Mouse (Mus musculus): Measurements from ENCODE around the gene Mutyh.

Mutyh gene

GRCm38 (mm10) chr4:116807197-116808129, at the start of gene Mutyh, which contains the start of gene Toe1:
Mutyh (plus strand) TSS chr4:116807723.
Toe1 (minus strand) TSS chr4:116807640.
- CTCF ChIA-PET: interaction anchor here (0.7 to 1.3 kb wide), 3 partner anchors 21 to 346 kb away, joined by 3 to 4 read pairs (median 3); no protein-coding TSS in a partner anchor

- CTCF ChIA-PET: no interaction called here
Observed at GRCm38 (mm10) chr4:116761914-116762313, 45.6 kb upstream of the Mutyh start.

- CTCF ChIA-PET: no interaction called here
Observed at GRCm38 (mm10) chr4:116764001-116764400, 43.5 kb upstream of the Mutyh start.

- CTCF ChIA-PET: no interaction called here
Observed at GRCm38 (mm10) chr4:116768510-116768909, 39.0 kb upstream of the Mutyh start.

DNA sequence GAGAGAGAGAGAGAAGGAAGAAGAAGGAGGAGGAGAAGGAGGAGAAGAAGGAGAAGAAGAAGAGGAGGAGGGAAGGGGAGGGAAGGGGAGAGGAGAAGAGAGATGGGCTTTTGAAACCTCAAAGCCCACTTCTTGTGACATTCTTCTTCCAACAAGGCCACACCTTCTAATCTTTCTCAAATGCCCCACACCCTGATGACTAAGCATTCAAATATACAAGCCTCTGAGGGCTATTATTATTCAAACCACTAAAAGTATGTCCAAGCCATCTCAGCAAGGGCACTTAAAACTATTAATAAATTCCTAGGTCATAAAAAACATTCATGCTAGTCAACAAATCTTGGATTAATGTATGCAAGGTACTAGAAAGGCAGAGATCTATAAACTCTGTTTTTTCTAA, 38.5 kb upstream of the Mutyh start:
- CTCF ChIA-PET: no interaction called here

GRCm38 (mm10) chr4:116776391-116776790, 31.1 kb upstream of the Mutyh start:
- CTCF ChIA-PET: no interaction called here

DNA sequence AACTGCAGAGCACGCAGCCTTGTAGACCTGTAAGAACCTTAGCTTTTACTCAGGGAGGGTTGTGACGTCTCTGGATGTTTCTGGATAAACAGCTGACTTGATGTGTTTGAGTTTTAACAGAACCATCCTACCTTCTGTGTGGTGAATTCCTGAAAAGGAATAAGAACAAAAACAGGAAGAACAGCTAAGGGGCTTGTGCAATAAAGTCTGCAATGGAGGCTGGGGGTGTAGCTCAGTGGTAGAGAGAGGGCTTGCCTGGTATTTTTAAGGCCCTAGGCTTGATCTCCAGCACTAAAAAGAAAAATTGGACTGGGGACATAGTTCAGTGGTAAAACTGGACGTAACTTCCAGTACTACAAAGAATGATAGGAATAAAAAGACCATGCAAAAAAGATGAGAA, 30.4 kb upstream of the Mutyh start:
- CTCF ChIA-PET: no interaction called here

GRCm38 (mm10) chr4:116780541-116780940, 27.0 kb upstream of the Mutyh start:
- CTCF ChIA-PET: no interaction called here

- CTCF ChIA-PET: interaction anchor here (1.2 kb wide), 1 partner anchor 78 kb away, joined by 3 read pairs; no protein-coding TSS in a partner anchor
Observed at GRCm38 (mm10) chr4:116781366-116781765, 26.2 kb upstream of the Mutyh start.

GRCm38 (mm10) chr4:116782171-116782570, 25.4 kb upstream of the Mutyh start:
- CTCF ChIA-PET: interaction anchor here (1.2 kb wide), 1 partner anchor 78 kb away, joined by 3 read pairs; no protein-coding TSS in a partner anchor

DNA sequence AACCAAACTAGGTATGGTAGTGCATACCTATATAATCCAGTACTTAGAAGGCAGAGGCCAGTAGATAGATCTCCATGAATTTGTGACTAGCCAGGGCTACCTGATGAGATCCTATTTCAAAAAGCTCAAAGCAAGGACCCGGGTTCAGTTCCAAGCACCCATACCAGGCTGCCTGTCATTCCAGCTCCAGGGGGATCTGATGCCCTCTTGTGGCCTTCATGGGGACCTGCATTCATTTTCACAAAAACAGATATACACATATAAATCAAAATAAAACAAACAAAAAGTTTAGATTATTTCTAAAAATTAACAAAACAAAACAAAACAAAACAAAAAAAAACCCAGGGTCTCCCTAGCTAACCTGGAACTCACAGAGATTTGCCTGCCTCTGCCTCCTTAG, 20.9 kb upstream of the Mutyh start:
- CTCF ChIA-PET: interaction anchor here (0.9 to 1.4 kb wide), 2 partner anchors 20 to 106 kb away, joined by 4 read pairs; partner anchors contain the start of gene Toe1

DNA sequence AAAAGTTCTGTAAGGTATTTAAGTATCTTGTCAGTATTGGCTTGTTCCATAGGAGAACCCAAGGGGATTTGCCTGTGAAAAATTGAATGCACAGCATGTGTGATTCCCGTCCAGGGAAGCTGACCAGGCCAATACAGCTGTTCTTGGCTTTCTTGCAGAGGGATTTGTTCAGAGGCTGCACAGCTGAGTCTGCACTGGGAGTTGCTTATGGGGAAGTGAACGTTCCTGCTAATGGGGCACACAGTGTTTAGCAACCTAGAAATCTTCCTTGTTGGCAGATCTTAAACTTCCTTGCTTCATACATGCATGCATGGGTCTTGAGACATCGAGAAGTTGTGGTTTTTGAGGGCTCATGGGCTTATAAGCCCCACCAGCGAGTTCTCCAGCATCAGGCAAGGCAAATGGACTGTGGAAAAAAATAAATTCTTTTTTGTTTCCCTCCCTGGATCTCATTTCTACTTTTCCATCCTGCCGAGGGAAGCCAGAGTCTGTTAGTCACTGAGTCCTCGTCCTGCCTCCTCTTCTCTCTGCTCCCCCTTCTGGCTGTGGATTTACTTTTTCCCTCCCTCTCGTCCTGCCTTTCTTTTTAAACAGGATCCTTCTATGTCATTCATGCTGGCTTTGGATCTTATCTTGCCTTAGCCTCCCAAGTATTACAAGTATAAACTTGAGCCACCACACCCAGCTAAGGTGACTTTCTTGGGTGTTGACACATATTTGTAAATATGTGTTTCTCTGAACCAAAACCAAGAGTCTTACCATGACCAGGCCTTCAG, 19.4 kb upstream of the Mutyh start:
- CTCF ChIA-PET: interaction anchor here (0.6 to 1.9 kb wide), 5 partner anchors 18 to 858 kb away, joined by 3 to 9 read pairs (median 5); no protein-coding TSS in a partner anchor

DNA sequence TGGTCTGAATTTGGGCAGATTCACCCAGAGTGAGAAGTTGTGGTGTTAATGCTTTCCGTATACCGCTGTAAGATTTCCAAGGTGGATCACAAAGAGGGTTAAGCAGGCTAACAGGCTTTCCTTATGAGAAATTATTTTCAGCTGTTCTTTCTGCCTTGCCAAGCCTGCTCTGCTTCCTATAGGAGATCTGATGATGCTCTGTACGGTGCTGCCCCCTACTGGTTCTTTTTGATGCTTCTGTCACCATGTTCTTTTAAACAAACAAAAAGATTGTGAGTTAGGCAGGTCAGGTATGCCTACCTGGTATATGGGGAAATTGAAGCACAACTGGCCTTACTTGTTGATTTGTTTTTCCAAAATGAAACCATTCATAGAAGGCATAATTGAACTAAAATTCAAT, 18.6 kb upstream of the Mutyh start:
- CTCF ChIA-PET: interaction anchor here (0.8 to 1.9 kb wide), 2 partner anchors 17 to 70 kb away, joined by 3 to 9 read pairs; no protein-coding TSS in a partner anchor

DNA sequence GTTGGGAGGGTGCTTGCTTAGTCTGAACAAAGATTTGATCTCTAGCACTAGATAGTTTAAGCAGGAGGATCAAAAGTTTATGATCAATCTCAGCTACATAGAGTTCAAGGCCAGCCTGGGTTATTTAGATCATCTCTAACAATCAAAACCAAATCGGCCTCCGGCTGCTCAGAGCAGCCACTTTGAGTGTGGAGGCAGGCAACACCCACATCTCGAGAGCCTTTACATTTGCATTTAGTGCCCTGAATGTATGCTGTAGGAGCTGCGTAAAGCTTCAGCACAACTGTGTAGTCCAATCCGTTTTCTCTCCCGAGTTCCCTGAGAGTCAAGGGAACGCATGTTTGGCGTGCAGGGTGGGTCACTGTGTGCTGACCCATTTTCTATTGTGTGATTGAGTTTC, 15.1 kb upstream of the Mutyh start:
- CTCF ChIA-PET: no interaction called here

DNA sequence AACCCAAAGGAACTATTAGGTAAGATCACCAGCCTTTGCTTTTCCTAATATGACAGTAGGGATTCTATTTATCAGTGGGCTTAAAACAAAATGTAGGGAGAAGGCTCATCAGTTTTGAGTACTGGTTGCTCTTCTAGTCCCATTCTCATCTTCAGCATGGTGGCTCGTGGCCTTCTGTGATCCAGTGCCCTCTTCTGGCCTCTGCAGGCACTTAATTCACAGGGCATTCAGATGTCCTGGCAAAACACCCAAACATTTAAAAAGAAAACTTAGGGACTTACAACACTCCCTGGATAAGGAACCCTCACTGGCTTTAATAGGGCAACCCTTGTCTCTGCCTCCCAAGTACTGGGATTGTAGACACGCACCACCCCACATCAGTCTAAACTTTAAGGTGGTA, 13.2 kb upstream of the Mutyh start:
- CTCF ChIA-PET: no interaction called here

- CTCF ChIA-PET: interaction anchor here (1.2 kb wide), 1 partner anchor 77 kb away, joined by 3 read pairs; no protein-coding TSS in a partner anchor
Observed at GRCm38 (mm10) chr4:116796442-116797110, 10.9 kb upstream of the Mutyh start.

- CTCF ChIA-PET: interaction anchor here (0.7 kb wide), 2 partner anchors 23 to 73 kb away, joined by 3 read pairs; no protein-coding TSS in a partner anchor
Observed at GRCm38 (mm10) chr4:116799901-116800300, 7.6 kb upstream of the Mutyh start.

DNA sequence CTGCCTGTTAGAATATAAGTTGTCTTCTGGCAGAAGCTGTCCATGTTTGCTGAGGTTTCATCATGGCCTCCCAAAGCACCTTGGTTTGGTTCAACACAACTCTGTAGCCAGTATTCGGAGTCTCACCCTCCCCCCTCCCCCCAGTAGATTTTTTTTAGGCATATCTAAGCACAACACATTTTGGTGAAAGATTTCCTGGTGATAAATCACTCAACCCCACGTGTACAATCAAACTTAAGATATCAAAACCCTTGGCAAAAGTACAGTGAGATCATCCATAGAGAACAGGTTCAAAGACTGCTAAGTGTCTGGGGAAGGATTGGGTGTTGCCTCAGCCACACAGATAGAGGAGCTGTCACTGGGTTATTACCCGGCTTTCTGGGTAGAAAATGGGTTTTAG, 3.5 kb downstream of the Mutyh start:
- CTCF ChIA-PET: interaction anchor here (0.7 kb wide), 1 partner anchor 85 kb away, joined by 4 read pairs; no protein-coding TSS in a partner anchor

- CTCF ChIA-PET: no interaction called here
Observed at GRCm38 (mm10) chr4:116815276-116815675, 7.8 kb downstream of the Mutyh start.

DNA sequence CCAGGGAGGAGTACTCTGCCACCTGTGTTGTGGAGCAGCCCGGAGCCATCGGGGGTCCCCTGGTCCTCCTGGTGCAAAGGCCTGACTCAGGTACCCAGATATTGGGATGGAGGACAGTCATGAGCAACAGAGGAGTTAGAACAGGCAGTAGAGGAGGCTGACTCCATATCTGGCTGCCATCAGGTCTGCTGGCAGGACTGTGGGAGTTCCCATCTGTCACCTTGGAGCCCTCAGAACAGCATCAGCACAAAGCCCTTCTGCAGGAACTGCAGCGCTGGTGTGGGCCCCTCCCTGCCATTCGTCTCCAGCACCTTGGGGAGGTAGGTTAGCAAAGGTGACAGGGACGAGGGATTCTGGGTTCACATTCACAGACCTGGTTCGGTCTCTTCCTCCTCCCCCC, 10.0 kb downstream of the Mutyh start:
- CTCF ChIA-PET: interaction anchor here (0.5 kb wide), 1 partner anchor 30 kb away, joined by 5 read pairs; no protein-coding TSS in a partner anchor

Measured in spleen, embryonic (tissue).